Mouse (Mus musculus) limb, embryonic 11.5 days (tissue): ENCODE data around the gene Hhat. TPM values are rescaled to one million over a fixed set of nuclear protein-coding genes. Genes with fewer than 3 reads are reported as not detected.

Source experiments
- ATAC-seq: fragments of 200-750 bp; cut with Nextera tagmentation; 2 replicates; pipeline ENCODE4 v1.8.0; 2017; ENCODE audit warnings: low read depth; ENCODE audit not compliant: insufficient number of reproducible peaks, low FRiP score, low TSS enrichment
- DNase-seq: peaks from one replicate; pipeline ENCODE4 v3.0.0-alpha.2; 2015; ENCODE audit warnings: low spot score
- H3K27ac ChIP-seq: fragments of 300-500 bp; sonication (generic); replicated peaks from 2 replicates; pipeline ENCODE4 v1.5.1; 2014; ENCODE audit warnings: low read depth, mild to moderate bottlenecking, low read length
- H3K27me3 ChIP-seq: fragments of 300-500 bp; sonication (generic); 2 replicates; pipeline ENCODE4 v1.6.1; 2014; ENCODE audit warnings: mild to moderate bottlenecking, low read length, mixed read lengths; ENCODE audit not compliant: control insufficient read depth, insufficient read depth
- H3K36me3 ChIP-seq: fragments of 300-500 bp; sonication (generic); 2 replicates; pipeline ENCODE4 v1.6.1; 2014; ENCODE audit warnings: mild to moderate bottlenecking, low read length, moderate library complexity, mixed read lengths; ENCODE audit not compliant: control insufficient read depth, insufficient read depth
- H3K4me1 ChIP-seq: fragments of 300-500 bp; sonication (generic); 2 replicates; pipeline ENCODE4 v1.6.1; 2014; ENCODE audit warnings: low read length, mixed read lengths; ENCODE audit not compliant: control insufficient read depth, insufficient read depth
- H3K4me2 ChIP-seq: fragments of 300-500 bp; sonication (generic); 2 replicates; pipeline ENCODE4 v1.6.1; 2014; ENCODE audit warnings: low read depth, mild to moderate bottlenecking, moderate library complexity; ENCODE audit not compliant: severe bottlenecking
- H3K4me3 ChIP-seq: fragments of 300-500 bp; sonication (generic); 2 replicates; pipeline ENCODE4 v1.5.1; 2014; ENCODE audit warnings: low read depth, low read length
- H3K9ac ChIP-seq: fragments of 300-500 bp; sonication (generic); 2 replicates; pipeline ENCODE4 v1.6.1; 2014; ENCODE audit warnings: mild to moderate bottlenecking, low read length
- H3K9me3 ChIP-seq: fragments of 300-500 bp; sonication (generic); 2 replicates; pipeline ENCODE4 v1.6.1; 2016; ENCODE audit warnings: low read length; ENCODE audit not compliant: control insufficient read depth
- WGBS: fragments of 180-500 bp; shearing (Covaris S2); extraction: QIAGEN DNeasy Blood & Tissue Kit; methylation state at CpG from one replicate; pipeline ENCODE4 v1.1.7; 2014; 5-methylcytosine and 5-hydroxymethylcytosine counted together
- polyA plus RNA-seq: library from polyadenylated mRNA; unstranded; fragments of >200 nt; fragmentation: Nextera tagmentation; extraction: Ambion mirVana; gene quantifications from 2 replicates; pipeline ENCODE4 v1.2.1, GENCODE M21; 2014

Hhat gene
- polyA plus RNA-seq, 1 experiment from 2014 or later = 16.6 TPM

GRCm38 (mm10) chr1:192515373-192515772 lies 255.7 kb downstream of the Hhat start:
- no peak for ATAC-seq
- Histone ChIP-seq H3K27ac (no peak overlapping the region), H3K9ac (no peak overlapping the region), H3K36me3 (no peaks in the 10 kb centered on the region), H3K4me1 (no peaks in the 10 kb centered on the region), H3K4me3 (no peak overlapping the region), H3K27me3 (no peaks in the 10 kb centered on the region), H3K4me2 (no peak overlapping the region), H3K9me3 (no peaks in the 10 kb centered on the region)
- 84% methylated on average over 3 of the region's 3 CpGs for WGBS
- DNase-seq = no peak

GRCm38 (mm10) chr1:192512821-192513220 lies 258.2 kb downstream of the Hhat start:
- Histone ChIP-seq H3K27ac (no peak overlapping the region), H3K4me1 (no peaks in the 10 kb centered on the region), H3K9me3 (no peaks in the 10 kb centered on the region), H3K4me2 (no peak overlapping the region), H3K27me3 (no peaks in the 10 kb centered on the region), H3K9ac (no peak overlapping the region), H3K4me3 (no peak overlapping the region), H3K36me3 (no peaks in the 10 kb centered on the region)
- ATAC-seq = no peak
- DNase-seq = no peak
- WGBS = 91% methylated on average over 1 of the region's 1 CpGs

GRCm38 (mm10) chr1:192503651-192504050 lies 267.4 kb downstream of the Hhat start:
- H3K4me1 ChIP-seq = no peaks in the 10 kb centered on the region
- H3K9me3 ChIP-seq = no peaks in the 10 kb centered on the region
- no peak overlapping the region for H3K9ac ChIP-seq
- 86% methylated on average over 4 of the region's 4 CpGs for WGBS
- no peak overlapping the region for H3K4me3 ChIP-seq
- H3K27me3 ChIP-seq = no peaks in the 10 kb centered on the region
- H3K36me3 ChIP-seq = no peaks in the 10 kb centered on the region
- DNase-seq = no peak
- H3K4me2 ChIP-seq = no peak overlapping the region
- no peak for ATAC-seq
- no peak overlapping the region for H3K27ac ChIP-seq

GRCm38 (mm10) chr1:192502835-192503234 lies 268.2 kb downstream of the Hhat start:
- Histone ChIP-seq H3K9me3 (no peaks in the 10 kb centered on the region), H3K27me3 (no peaks in the 10 kb centered on the region), H3K4me3 (no peak overlapping the region), H3K27ac (no peak overlapping the region), H3K4me1 (no peaks in the 10 kb centered on the region), H3K4me2 (no peak overlapping the region), H3K9ac (no peak overlapping the region), H3K36me3 (no peaks in the 10 kb centered on the region)
- ATAC-seq (no peak), DNase-seq (no peak)

GRCm38 (mm10) chr1:192502016-192502415 lies 269.0 kb downstream of the Hhat start:
- 81% methylated on average over 9 of the region's 9 CpGs for WGBS
- no peak for DNase-seq
- H3K9ac ChIP-seq = no peak overlapping the region

GRCm38 (mm10) chr1:192497505-192497904 lies 273.5 kb downstream of the Hhat start:
- no peak overlapping the region for H3K4me2 ChIP-seq
- no peaks in the 10 kb centered on the region for H3K9me3 ChIP-seq
- DNase-seq (no peak), ATAC-seq (no peak)
- no peak overlapping the region for H3K9ac ChIP-seq
- WGBS = 79% methylated on average over 2 of the region's 2 CpGs
- no peaks in the 10 kb centered on the region for H3K4me1 ChIP-seq
- no peaks in the 10 kb centered on the region for H3K27me3 ChIP-seq
- H3K36me3 ChIP-seq = no peaks in the 10 kb centered on the region
- no peak overlapping the region for H3K27ac ChIP-seq
- no peak overlapping the region for H3K4me3 ChIP-seq

More at GRCm38 (mm10) chr1:192502016-192502415, 269.0 kb downstream of the Hhat start:
- no peaks in the 10 kb centered on the region for H3K9me3 ChIP-seq
- H3K4me3 ChIP-seq = no peak overlapping the region
- H3K27me3 ChIP-seq = no peaks in the 10 kb centered on the region
- no peak overlapping the region for H3K27ac ChIP-seq
- no peak overlapping the region for H3K4me2 ChIP-seq
- no peaks in the 10 kb centered on the region for H3K36me3 ChIP-seq
- H3K4me1 ChIP-seq = no peaks in the 10 kb centered on the region
- no peak for ATAC-seq

GRCm38 (mm10) chr1:192489908-192490825 lies 280.9 kb downstream of the Hhat start:
- no peaks in the 10 kb centered on the region for H3K36me3 ChIP-seq
- H3K4me1 ChIP-seq = 0 out of 2 replicates have a peak, but pooled peaks cover 2% of the 10 kb centered on the region
- DNase-seq (no peak), ATAC-seq (no peak)
- no peak overlapping the region for H3K4me3 ChIP-seq
- no peak overlapping the region for H3K9ac ChIP-seq
- WGBS = 70% methylated on average over 13 of the region's 13 CpGs
- no peaks in the 10 kb centered on the region for H3K27me3 ChIP-seq
- H3K27ac ChIP-seq = no peak overlapping the region
- H3K9me3 ChIP-seq = no peaks in the 10 kb centered on the region
- no peak overlapping the region for H3K4me2 ChIP-seq

GRCm38 (mm10) chr1:192487571-192487970 lies 283.5 kb downstream of the Hhat start:
- H3K9me3 ChIP-seq = no peaks in the 10 kb centered on the region
- no peak overlapping the region for H3K4me3 ChIP-seq
- no peaks in the 10 kb centered on the region for H3K27me3 ChIP-seq
- DNase-seq (no peak), ATAC-seq (no peak)
- H3K9ac ChIP-seq = no peak overlapping the region
- H3K4me2 ChIP-seq = no peak overlapping the region
- H3K27ac ChIP-seq = no peak overlapping the region
- 0 out of 2 replicates have a peak, but pooled peaks cover 2% of the 10 kb centered on the region for H3K4me1 ChIP-seq
- no peaks in the 10 kb centered on the region for H3K36me3 ChIP-seq
- WGBS = 91% methylated on average over 11 of the region's 11 CpGs
